Mouse (Mus musculus): ENCODE measurements around the gene Tctex1d1. TPM values are rescaled to one million over a fixed set of nuclear protein-coding genes. Genes with fewer than 3 reads are reported as not detected.

Gene Tctex1d1
- polyA plus RNA-seq, 1 experiment from 2014 or later = 0.22 TPM

GRCm38 (mm10) chr4:103013490-103013889 is 35.1 kb downstream of the Tctex1d1 start:
- Histone ChIP-seq H3K27me3 (replicated peaks; ENCODE audit: control insufficient read depth, insufficient read depth, low read length) (no peaks in the 10 kb centered on the region), H3K4me3 (ENCODE audit: low read depth, low read length) (no peak overlapping the region), H3K9ac (ENCODE audit: low read depth, low read length) (no peak overlapping the region), H3K27ac (ENCODE audit: low read depth, low read length) (no peak overlapping the region), H3K9me3 (ENCODE audit: control insufficient read depth, low read length) (no peaks in the 10 kb centered on the region), H3K36me3 (ENCODE audit: control insufficient read depth, insufficient read depth, low read length) (no peaks in the 10 kb centered on the region), H3K4me2 (no peak overlapping the region), H3K4me1 (replicated peaks; ENCODE audit: control insufficient read depth, insufficient read depth, low read length) (no peaks in the 10 kb centered on the region)
- no peak for ATAC-seq (replicated peaks; ENCODE audit: low FRiP score)
- no peak for DNase-seq (ENCODE audit: low spot score)
- 19% methylated on average over 4 of the region's 4 CpGs for WGBS

GRCm38 (mm10) chr4:103026621-103027020 is 48.2 kb downstream of the Tctex1d1 start, which contains the start of gene Insl5:
Insl5 (minus strand) TSS chr4:103026842.
- Histone ChIP-seq H3K9ac (ENCODE audit: low read depth, low read length) (no peak within 1 kb of the TSS), H3K27ac (ENCODE audit: low read depth, low read length) (no peak within 1 kb of the TSS), H3K9me3 (ENCODE audit: control insufficient read depth, low read length) (no peaks in the 10 kb centered on the region), H3K36me3 (ENCODE audit: control insufficient read depth, insufficient read depth, low read length) (no peaks in the 10 kb centered on the region), H3K4me3 (ENCODE audit: low read depth, low read length) (no peak within 1 kb of the TSS), H3K4me1 (replicated peaks; ENCODE audit: control insufficient read depth, insufficient read depth, low read length) (no peaks in the 10 kb centered on the region), H3K4me2 (no peak within 1 kb of the TSS), H3K27me3 (replicated peaks; ENCODE audit: control insufficient read depth, insufficient read depth, low read length) (no peaks in the 10 kb centered on the region)
- DNase-seq (ENCODE audit: low spot score) (no peak), ATAC-seq (replicated peaks; ENCODE audit: low FRiP score) (no peak)
- 66% methylated on average over 4 of the region's 4 CpGs for WGBS

GRCm38 (mm10) chr4:103027745-103028144 is 49.3 kb downstream of the Tctex1d1 start:
- no peak overlapping the region for H3K4me2 ChIP-seq
- H3K36me3 ChIP-seq (ENCODE audit: control insufficient read depth, insufficient read depth, low read length) = no peaks in the 10 kb centered on the region
- H3K27me3 ChIP-seq (replicated peaks; ENCODE audit: control insufficient read depth, insufficient read depth, low read length) = no peaks in the 10 kb centered on the region
- DNase-seq (ENCODE audit: low spot score) (no peak), ATAC-seq (replicated peaks; ENCODE audit: low FRiP score) (no peak)
- WGBS = 74% methylated on average over 7 of the region's 7 CpGs
- H3K4me1 ChIP-seq (replicated peaks; ENCODE audit: control insufficient read depth, insufficient read depth, low read length) = no peaks in the 10 kb centered on the region
- no peak overlapping the region for H3K9ac ChIP-seq (ENCODE audit: low read depth, low read length)
- no peak overlapping the region for H3K27ac ChIP-seq (ENCODE audit: low read depth, low read length)
- H3K4me3 ChIP-seq (ENCODE audit: low read depth, low read length) = no peak overlapping the region
- H3K9me3 ChIP-seq (ENCODE audit: control insufficient read depth, low read length) = no peaks in the 10 kb centered on the region

- Histone ChIP-seq H3K36me3 (ENCODE audit: control insufficient read depth, insufficient read depth, low read length) (no peaks in the 10 kb centered on the region), H3K27me3 (replicated peaks; ENCODE audit: control insufficient read depth, insufficient read depth, low read length) (no peaks in the 10 kb centered on the region), H3K4me2 (no peak overlapping the region), H3K9me3 (ENCODE audit: control insufficient read depth, low read length) (no peaks in the 10 kb centered on the region), H3K4me3 (ENCODE audit: low read depth, low read length) (no peak overlapping the region), H3K4me1 (replicated peaks; ENCODE audit: control insufficient read depth, insufficient read depth, low read length) (no peaks in the 10 kb centered on the region), H3K27ac (ENCODE audit: low read depth, low read length) (no peak overlapping the region), H3K9ac (ENCODE audit: low read depth, low read length) (no peak overlapping the region)
- DNase-seq (ENCODE audit: low spot score) (no peak), ATAC-seq (replicated peaks; ENCODE audit: low FRiP score) (no peak)
- WGBS = 63% methylated on average over 13 of the region's 13 CpGs
Measured at GRCm38 (mm10) chr4:103028177-103029088, 50.0 kb downstream of the Tctex1d1 start.

GRCm38 (mm10) chr4:103039103-103039837 is 60.9 kb downstream of the Tctex1d1 start:
- DNase-seq (ENCODE audit: low spot score) (no peak), ATAC-seq (replicated peaks; ENCODE audit: low FRiP score) (no peak)
- H3K27me3 ChIP-seq (replicated peaks; ENCODE audit: control insufficient read depth, insufficient read depth, low read length) = no peaks in the 10 kb centered on the region
- H3K4me1 ChIP-seq (replicated peaks; ENCODE audit: control insufficient read depth, insufficient read depth, low read length) = no peaks in the 10 kb centered on the region
- H3K4me3 ChIP-seq (ENCODE audit: low read depth, low read length) = no peak overlapping the region
- H3K36me3 ChIP-seq (ENCODE audit: control insufficient read depth, insufficient read depth, low read length) = no peaks in the 10 kb centered on the region
- H3K9me3 ChIP-seq (ENCODE audit: control insufficient read depth, low read length) = no peaks in the 10 kb centered on the region
- H3K4me2 ChIP-seq = peak overlapping the region; percentile 27
- no peak overlapping the region for H3K27ac ChIP-seq (ENCODE audit: low read depth, low read length)
- no peak overlapping the region for H3K9ac ChIP-seq (ENCODE audit: low read depth, low read length)
- WGBS = 53% methylated on average over 14 of the region's 14 CpGs

GRCm38 (mm10) chr4:103039838-103040191 is 61.4 kb downstream of the Tctex1d1 start:
- Histone ChIP-seq H3K4me1 (replicated peaks; ENCODE audit: control insufficient read depth, insufficient read depth, low read length) (no peaks in the 10 kb centered on the region), H3K27ac (ENCODE audit: low read depth, low read length) (no peak overlapping the region), H3K36me3 (ENCODE audit: control insufficient read depth, insufficient read depth, low read length) (no peaks in the 10 kb centered on the region), H3K9me3 (ENCODE audit: control insufficient read depth, low read length) (no peaks in the 10 kb centered on the region), H3K4me2 (no peak overlapping the region), H3K27me3 (replicated peaks; ENCODE audit: control insufficient read depth, insufficient read depth, low read length) (no peaks in the 10 kb centered on the region), H3K9ac (ENCODE audit: low read depth, low read length) (no peak overlapping the region), H3K4me3 (ENCODE audit: low read depth, low read length) (no peak overlapping the region)
- DNase-seq (ENCODE audit: low spot score) = no peak
- no peak for ATAC-seq (replicated peaks; ENCODE audit: low FRiP score)
- WGBS = 46% methylated on average over 5 of the region's 5 CpGs

GRCm38 (mm10) chr4:103042997-103043396 is 64.6 kb downstream of the Tctex1d1 start:
- Histone ChIP-seq H3K9ac (ENCODE audit: low read depth, low read length) (no peak overlapping the region), H3K4me1 (replicated peaks; ENCODE audit: control insufficient read depth, insufficient read depth, low read length) (no peaks in the 10 kb centered on the region), H3K36me3 (ENCODE audit: control insufficient read depth, insufficient read depth, low read length) (no peaks in the 10 kb centered on the region), H3K27ac (ENCODE audit: low read depth, low read length) (no peak overlapping the region), H3K27me3 (replicated peaks; ENCODE audit: control insufficient read depth, insufficient read depth, low read length) (no peaks in the 10 kb centered on the region), H3K9me3 (ENCODE audit: control insufficient read depth, low read length) (no peaks in the 10 kb centered on the region), H3K4me2 (no peak overlapping the region), H3K4me3 (ENCODE audit: low read depth, low read length) (no peak overlapping the region)
- ATAC-seq (replicated peaks; ENCODE audit: low FRiP score) (no peak), DNase-seq (ENCODE audit: low spot score) (no peak)
- WGBS = 88% methylated on average over 11 of the region's 11 CpGs

- Histone ChIP-seq H3K27ac (ENCODE audit: low read depth, low read length) (no peak overlapping the region), H3K9me3 (ENCODE audit: control insufficient read depth, low read length) (no peaks in the 10 kb centered on the region), H3K36me3 (ENCODE audit: control insufficient read depth, insufficient read depth, low read length) (no peaks in the 10 kb centered on the region), H3K4me3 (ENCODE audit: low read depth, low read length) (no peak overlapping the region), H3K4me1 (replicated peaks; ENCODE audit: control insufficient read depth, insufficient read depth, low read length) (no peaks in the 10 kb centered on the region), H3K4me2 (no peak overlapping the region), H3K9ac (ENCODE audit: low read depth, low read length) (no peak overlapping the region), H3K27me3 (replicated peaks; ENCODE audit: control insufficient read depth, insufficient read depth, low read length) (no peaks in the 10 kb centered on the region)
- DNase-seq (ENCODE audit: low spot score) (no peak), ATAC-seq (replicated peaks; ENCODE audit: low FRiP score) (no peak)
- WGBS = 83% methylated on average over 11 of the region's 11 CpGs
Measured at GRCm38 (mm10) chr4:103048046-103048445, 69.6 kb downstream of the Tctex1d1 start.
